Mouse (Mus musculus) MEL (cell line): ENCODE measurements at regions not wholly inside any gene's neighbourhood (a gene's known extent, or its start where the extent isn't known, plus 50 kb on each side); places are given as distances from the start of the nearest gene placed in this dataset.

Source experiments
- DNase-seq: peaks from one replicate; pipeline ENCODE4 v3.0.0; 2011; ENCODE audit warnings: low read depth, low spot score
- H3K27ac ChIP-seq: 2 replicates; pipeline ENCODE4 v1.5.1; 2012; ENCODE audit warnings: low read depth, mild to moderate bottlenecking, control low read depth, low read length, moderate library complexity; ENCODE audit not compliant: control insufficient read depth
- H3K27me3 ChIP-seq, 2 experiments: fragments of 150-350 bp in 1 of 2; sonication (generic) in 1 of 2; 2 replicates each; pipeline ENCODE4 v1.6.1; 2012; ENCODE audit warnings: low read length in 2 of 2, mild to moderate bottlenecking in 2 of 2, improper control_type of control experiment in 1 of 2, moderate library complexity in 1 of 2; ENCODE audit not compliant: insufficient read depth in 2 of 2, control insufficient read depth in 1 of 2
- H3K36me3 ChIP-seq, 2 experiments: 2 replicates each; pipeline ENCODE4 v1.6.1; 2012 to 2014; ENCODE audit warnings: low read length in 2 of 2, improper control_type of control experiment in 1 of 2, inconsistent platforms in 1 of 2, mild to moderate bottlenecking in 1 of 2; ENCODE audit not compliant: insufficient read depth in 2 of 2, control insufficient read depth in 1 of 2
- H3K4me1 ChIP-seq, 2 experiments: fragments of 150-350 bp in 1 of 2; sonication (generic) in 1 of 2; 2 replicates each; pipeline ENCODE4 v1.6.1; 2012; ENCODE audit warnings: low read length in 2 of 2, improper control_type of control experiment in 1 of 2, mild to moderate bottlenecking in 1 of 2; ENCODE audit not compliant: insufficient read depth in 2 of 2, control insufficient read depth in 1 of 2
- H3K4me3 ChIP-seq, 2 experiments: fragments of 150-350 bp in 1 of 2; sonication (generic) in 1 of 2; 2 replicates each; pipeline ENCODE4 v1.5.1; 2012; ENCODE audit warnings: low read depth in 2 of 2, low read length in 2 of 2, mild to moderate bottlenecking in 2 of 2, moderate library complexity in 2 of 2, control low read depth in 1 of 2, improper control_type of control experiment in 1 of 2; ENCODE audit not compliant: control insufficient read depth in 1 of 2, insufficient read depth in 1 of 2
- H3K79me2 ChIP-seq: 2 replicates; pipeline ENCODE4 v1.6.1; 2012; ENCODE audit warnings: mild to moderate bottlenecking, low read length, moderate library complexity; ENCODE audit not compliant: control insufficient read depth, poor library complexity, insufficient read depth
- H3K9ac ChIP-seq: 2 replicates; pipeline ENCODE4 v1.6.1; 2012; ENCODE audit warnings: low read depth, mild to moderate bottlenecking, control low read depth, low read length, moderate library complexity; ENCODE audit not compliant: control insufficient read depth, poor library complexity, severe bottlenecking
- H3K9me3 ChIP-seq: fragments of 150-350 bp; sonication (generic); replicated peaks from 2 replicates; pipeline ENCODE4 v1.6.1; 2012; ENCODE audit warnings: mild to moderate bottlenecking, low read length, improper control_type of control experiment, moderate library complexity; ENCODE audit not compliant: insufficient read depth
- BHLHE40 ChIP-seq: IDR thresholded peaks from 2 replicates; pipeline ENCODE4 v1.6.1; 2012; ENCODE audit warnings: low read depth, mild to moderate bottlenecking, inconsistent platforms, low read length, improper control_type of control experiment, borderline replicate concordance
- CHD2 ChIP-seq: IDR thresholded peaks from 2 replicates; pipeline ENCODE4 v1.6.1; 2011; ENCODE audit warnings: low read length, improper control_type of control experiment
- E2F4 ChIP-seq: IDR thresholded peaks from 2 replicates; pipeline ENCODE4 v1.6.1; 2011; ENCODE audit warnings: low read depth, low read length, improper control_type of control experiment, borderline replicate concordance
- ELF1 ChIP-seq: IDR thresholded peaks from 2 replicates; pipeline ENCODE4 v1.6.1; 2014; ENCODE audit warnings: low read depth, mild to moderate bottlenecking, inconsistent platforms, low read length, improper control_type of control experiment, moderate library complexity
- ETS1 ChIP-seq: IDR thresholded peaks from 2 replicates; pipeline ENCODE4 v1.6.1; 2012; ENCODE audit warnings: low read depth, mild to moderate bottlenecking, inconsistent platforms, low read length, improper control_type of control experiment, moderate library complexity
- GATA1 ChIP-seq: IDR thresholded peaks from 2 replicates; pipeline ENCODE4 v1.6.1; 2011; ENCODE audit warnings: low read depth, low read length, improper control_type of control experiment
- JUND ChIP-seq: IDR thresholded peaks from 2 replicates; pipeline ENCODE4 v1.6.1; 2011; ENCODE audit warnings: low read depth, mild to moderate bottlenecking, improper control_type of control experiment, low read length
- MAFK ChIP-seq: IDR thresholded peaks from 2 replicates; pipeline ENCODE4 v1.6.1; 2011; ENCODE audit warnings: low read depth, mild to moderate bottlenecking, low read length, improper control_type of control experiment, borderline replicate concordance
- MAX ChIP-seq: IDR thresholded peaks from 2 replicates; pipeline ENCODE4 v1.6.1; 2011; ENCODE audit warnings: low read length, improper control_type of control experiment
- MAZ ChIP-seq: IDR thresholded peaks from 2 replicates; pipeline ENCODE4 v1.6.1; 2012; ENCODE audit warnings: low read depth, mild to moderate bottlenecking, inconsistent platforms, low read length, improper control_type of control experiment
- MEF2A ChIP-seq: IDR thresholded peaks from 2 replicates; pipeline ENCODE4 v1.6.1; 2014; ENCODE audit warnings: low read depth, mild to moderate bottlenecking, inconsistent platforms, low read length, improper control_type of control experiment; ENCODE audit not compliant: poor library complexity, insufficient replicate concordance, severe bottlenecking; ENCODE audit errors: extremely low read depth
- MXI1 ChIP-seq: IDR thresholded peaks from 2 replicates; pipeline ENCODE4 v1.6.1; 2011; ENCODE audit warnings: mild to moderate bottlenecking, low read depth, low read length, improper control_type of control experiment
- NELFE ChIP-seq: IDR thresholded peaks from 2 replicates; pipeline ENCODE4 v1.6.1; 2011; ENCODE audit warnings: low read depth, low read length, improper control_type of control experiment
- POLR2AphosphoS2 ChIP-seq: IDR thresholded peaks from 2 replicates; pipeline ENCODE4 v1.6.1; 2011; ENCODE audit warnings: low read length, improper control_type of control experiment
- POLR2AphosphoS5 ChIP-seq: IDR thresholded peaks from 2 replicates; pipeline ENCODE4 v1.6.1; 2012; ENCODE audit warnings: low read depth, borderline replicate concordance, mild to moderate bottlenecking, inconsistent platforms, low read length, moderate library complexity, mixed read lengths
- RAD21 ChIP-seq: IDR thresholded peaks from 2 replicates; pipeline ENCODE4 v1.6.1; 2011; ENCODE audit warnings: mild to moderate bottlenecking, low read depth, low read length, improper control_type of control experiment
- RCOR1 ChIP-seq: IDR thresholded peaks from 2 replicates; pipeline ENCODE4 v1.6.1; 2012; ENCODE audit warnings: low read depth, mild to moderate bottlenecking, inconsistent platforms, low read length, improper control_type of control experiment
- SIN3A ChIP-seq: IDR thresholded peaks from 2 replicates; pipeline ENCODE4 v1.6.1; 2012; ENCODE audit warnings: low read length, improper control_type of control experiment, inconsistent platforms
- SMC3 ChIP-seq: IDR thresholded peaks from 2 replicates; pipeline ENCODE4 v1.6.1; 2011; ENCODE audit warnings: low read depth, low read length, improper control_type of control experiment
- TBP ChIP-seq: IDR thresholded peaks from 2 replicates; pipeline ENCODE4 v1.8.0; 2011; ENCODE audit warnings: low read depth, low read length, improper control_type of control experiment
- USF1 ChIP-seq: IDR thresholded peaks from 2 replicates; pipeline ENCODE4 v1.6.1; 2014; ENCODE audit warnings: low read depth, mild to moderate bottlenecking, inconsistent platforms, low read length, improper control_type of control experiment, moderate library complexity
- USF2 ChIP-seq, 2 experiments: IDR thresholded peaks; 2 replicates each; pipeline ENCODE4 v1.6.1; 2011 to 2012; ENCODE audit warnings: improper control_type of control experiment in 2 of 2, low read length in 2 of 2, borderline replicate concordance in 1 of 2, inconsistent platforms in 1 of 2, low read depth in 1 of 2, mild to moderate bottlenecking in 1 of 2; ENCODE audit not compliant: insufficient read depth in 1 of 2
- ZC3H11A ChIP-seq: IDR thresholded peaks from 2 replicates; pipeline ENCODE4 v1.6.1; 2012; ENCODE audit warnings: low read depth, mild to moderate bottlenecking, inconsistent platforms, low read length, improper control_type of control experiment
- ZKSCAN1 ChIP-seq: IDR thresholded peaks from 2 replicates; pipeline ENCODE4 v1.6.1; 2012; ENCODE audit warnings: low read depth, mild to moderate bottlenecking, inconsistent platforms, low read length, improper control_type of control experiment, moderate library complexity

- Histone ChIP-seq H3K36me3 (no peaks in the 10 kb centered on the region), H3K79me2 (no peaks in the 10 kb centered on the region), H3K27ac (no peak overlapping the region), H3K4me3 (no peak overlapping the region), H3K9ac (no peak overlapping the region), H3K27me3 (peaks cover 0 to 7% of the 10 kb centered on the region in 2 experiments; a peak in 3 of 4 replicates), H3K9me3 (no peaks in the 10 kb centered on the region), H3K4me1 (no peaks in the 10 kb centered on the region)
- no peak for DNase-seq
- TF ChIP-seq SMC3 (no peak), MXI1 (no peak), GATA1 (no peak), CHD2 (no peak), USF1 (no peak), RCOR1 (no peak), MAZ (no peak), JUND (no peak), NELFE (no peak), MEF2A (no peak), MAFK (no peak), BHLHE40 (no peak), USF2 (IDR thresholded peaks at IDR 0.05; ENCODE audit: borderline replicate concordance in 1 of 2, insufficient read depth in 1 of 2, low read depth in 1 of 2, low read length in 2 of 2) (no peak), MAX (no peak), ZKSCAN1 (no peak), ETS1 (no peak), E2F4 (no peak), ELF1 (no peak), ZC3H11A (no peak)
These were observed 131.5 kb upstream of the Rab11fip2 start for GRCm38 (mm10) chr19:60074986-60075385.

- no peak overlapping the region for H3K9ac ChIP-seq
- DNase-seq, result no peak
- TF ChIP-seq NELFE (no peak), POLR2AphosphoS2 (no peak), ZC3H11A (no peak), TBP (no peak), POLR2AphosphoS5 (no peak), E2F4 (no peak), MAFK (no peak), SIN3A (no peak), RAD21 (no peak), MAX (no peak), RCOR1 (no peak)
- no peak overlapping the region for H3K27ac ChIP-seq
- H3K27me3 ChIP-seq, result peaks cover 0 to 7% of the 10 kb centered on the region in 2 experiments; a peak in 3 of 4 replicates
- no peaks in the 10 kb centered on the region for H3K4me1 ChIP-seq
- H3K4me3 ChIP-seq, result no peak overlapping the region
- no peaks in the 10 kb centered on the region for H3K9me3 ChIP-seq
- H3K79me2 ChIP-seq, result no peaks in the 10 kb centered on the region
- H3K36me3 ChIP-seq, result no peaks in the 10 kb centered on the region
These were observed 129.9 kb upstream of the Rab11fip2 start for GRCm38 (mm10) chr19:60073328-60073727.
